Mouse (Mus musculus) liver, embryonic 16.5 days (tissue): Measurements from ENCODE around the gene Ppp1r21. TPM values are rescaled to one million over a fixed set of nuclear protein-coding genes. Genes with fewer than 3 reads are reported as not detected.

Source experiments
- ATAC-seq: fragments of 200-750 bp; cut with Nextera tagmentation; 2 replicates; pipeline ENCODE4 v1.8.0; 2017; ENCODE audit warnings: low read depth, mild to moderate bottlenecking, moderate number of reproducible peaks, moderate library complexity
- H3K27ac ChIP-seq: fragments of 300-500 bp; sonication (generic); 2 replicates; pipeline ENCODE4 v1.5.1; 2014; ENCODE audit warnings: mild to moderate bottlenecking, low read length
- H3K27me3 ChIP-seq: fragments of 300-500 bp; sonication (generic); 2 replicates; pipeline ENCODE4 v1.6.1; 2014; ENCODE audit warnings: low read depth, low read length, mixed read lengths; ENCODE audit not compliant: control insufficient read depth, insufficient read depth
- H3K36me3 ChIP-seq: fragments of 300-500 bp; sonication (generic); 2 replicates; pipeline ENCODE4 v1.6.1; 2014; ENCODE audit warnings: mild to moderate bottlenecking; ENCODE audit not compliant: control insufficient read depth, insufficient read depth
- H3K4me1 ChIP-seq: fragments of 300-500 bp; sonication (generic); 2 replicates; pipeline ENCODE4 v1.6.1; 2014; ENCODE audit warnings: low read depth, low read length, mixed read lengths; ENCODE audit not compliant: control insufficient read depth
- H3K4me2 ChIP-seq: fragments of 300-500 bp; sonication (generic); 2 replicates; pipeline ENCODE4 v1.6.1; 2014; ENCODE audit warnings: low read depth, low read length, mixed read lengths
- H3K4me3 ChIP-seq: fragments of 300-500 bp; sonication (generic); 2 replicates; pipeline ENCODE4 v1.5.1; 2014; ENCODE audit warnings: low read depth, mild to moderate bottlenecking, low read length
- H3K9ac ChIP-seq: fragments of 300-500 bp; sonication (generic); 2 replicates; pipeline ENCODE4 v1.6.1; 2014; ENCODE audit warnings: low read depth, low read length
- H3K9me3 ChIP-seq: fragments of 300-500 bp; sonication (generic); replicated peaks from 2 replicates; pipeline ENCODE4 v1.6.1; 2016; ENCODE audit warnings: low read length; ENCODE audit not compliant: control insufficient read depth
- WGBS: fragments of 180-500 bp; shearing (Covaris S2); extraction: QIAGEN DNeasy Blood & Tissue Kit; methylation state at CpG from one replicate; pipeline ENCODE4 v1.1.7; 2014; ENCODE audit not compliant: insufficient replicate concordance; 5-methylcytosine and 5-hydroxymethylcytosine counted together
- polyA plus RNA-seq: library from polyadenylated mRNA; unstranded; fragments of >200 nt; fragmentation: Nextera tagmentation; extraction: Ambion mirVana; gene quantifications from 2 replicates; pipeline ENCODE4 v1.2.1, GENCODE M21; 2015

Ppp1r21 gene
- 9.6 and 10.6 TPM in 2 replicates for polyA plus RNA-seq

DNA sequence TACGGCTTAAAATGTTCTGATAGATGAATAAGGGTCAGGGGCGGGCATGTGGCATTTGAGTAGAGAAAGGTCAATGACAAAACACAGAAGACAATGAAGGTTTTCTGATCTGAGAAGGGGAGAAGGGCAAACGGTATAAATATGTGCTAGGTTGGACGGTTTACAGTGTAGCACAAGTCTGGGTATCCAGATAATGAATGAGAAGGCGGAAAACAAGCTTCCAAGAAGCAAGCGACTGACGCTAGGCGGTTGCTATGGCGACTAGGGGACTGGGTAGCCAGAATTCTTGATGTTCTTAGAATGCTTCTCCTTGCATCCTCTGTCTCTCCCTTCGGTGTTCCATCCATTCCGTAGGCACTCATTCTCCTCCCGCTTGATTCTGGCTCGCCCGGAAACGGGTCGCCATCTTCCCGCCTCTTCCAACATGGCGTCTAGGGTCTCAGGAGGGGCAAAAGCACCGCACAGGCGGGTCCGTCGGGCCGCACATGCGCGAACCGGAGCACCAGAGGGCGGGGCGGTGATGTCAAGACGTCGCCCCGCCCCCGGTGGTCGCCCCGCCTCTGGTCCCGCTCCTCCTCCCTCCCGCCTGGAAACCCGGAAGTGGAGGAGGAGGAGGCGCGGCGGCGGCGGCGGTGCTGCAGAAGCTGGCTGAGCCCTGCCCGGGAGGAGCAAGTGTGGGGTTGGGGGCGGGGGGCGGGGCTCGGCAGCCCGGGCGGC lies at the start of gene Ppp1r21:
Gene Ppp1r21, plus strand, starts transcription at position 600 of the 717 bp plus-strand sequence.
- peak; percentile 97 for ATAC-seq

DNA sequence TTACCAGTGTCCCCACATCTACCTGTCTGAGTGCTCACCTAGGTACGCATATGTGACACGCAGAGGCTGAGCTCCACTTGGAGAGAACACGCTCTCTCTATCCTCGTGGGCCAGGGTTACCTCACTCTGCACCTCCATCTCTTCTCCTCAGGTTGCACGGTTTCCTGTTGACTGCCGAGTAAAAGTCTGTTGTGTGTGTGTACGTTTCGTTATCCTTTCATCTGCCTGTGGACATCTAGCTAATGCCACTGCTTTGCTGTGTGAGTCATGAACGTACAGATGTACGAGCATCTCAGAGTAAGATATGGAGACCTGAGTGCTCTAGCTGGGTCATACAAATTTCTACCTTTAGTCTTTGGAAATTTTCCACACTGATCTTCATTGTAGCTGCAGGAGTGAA lies 49.5 kb upstream of the Ppp1r21 start:
- Histone ChIP-seq H3K27me3 (no peaks in the 10 kb centered on the region), H3K27ac (no peak overlapping the region), H3K4me3 (no peak overlapping the region), H3K36me3 (peaks cover 6% of the 10 kb centered on the region), H3K9ac (no peak overlapping the region), H3K9me3 (no peaks in the 10 kb centered on the region), H3K4me1 (peaks cover 24% of the 10 kb centered on the region), H3K4me2 (no peak overlapping the region)
- WGBS, result 59% methylated on average over 10 of the region's 10 CpGs
- no peak for ATAC-seq

More for the DNA sequence above, at the start of gene Ppp1r21:
- no peaks in the 10 kb centered on the region for H3K9me3 ChIP-seq
- no peaks in the 10 kb centered on the region; the same call in 1 of the 2 replicates for H3K27me3 ChIP-seq
- H3K4me1 ChIP-seq, result peaks cover 12% of the 10 kb centered on the region
- H3K36me3 ChIP-seq, result no peaks in the 10 kb centered on the region
- peak within 1 kb of the TSS; percentile 77 for H3K9ac ChIP-seq
- peak within 1 kb of the TSS; percentile 92 for H3K4me2 ChIP-seq
- H3K4me3 ChIP-seq, result peak within 1 kb of the TSS; percentile 84
- peak within 1 kb of the TSS; percentile 59 for H3K27ac ChIP-seq
- WGBS, result 8% methylated on average over 43 of the region's 49 CpGs

DNA sequence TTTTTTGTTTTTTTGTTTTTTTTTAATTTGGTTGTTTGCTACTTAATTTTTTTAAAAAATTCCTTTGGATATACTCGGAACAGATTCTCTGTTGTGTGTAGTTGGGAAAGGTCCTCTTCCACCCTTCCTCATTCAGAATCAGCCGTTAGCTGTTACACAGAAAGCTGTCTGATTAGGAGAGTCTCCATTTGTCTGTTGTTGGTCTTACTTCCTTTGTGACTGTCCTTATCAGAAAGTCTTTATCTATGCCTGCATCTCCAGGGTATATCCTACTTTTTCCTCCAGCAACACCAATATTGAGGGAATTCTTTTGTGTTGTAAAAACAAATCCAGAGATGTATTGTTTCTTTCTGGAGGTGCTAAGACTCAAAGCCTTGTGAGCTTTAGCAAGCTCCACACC lies 48.9 kb upstream of the Ppp1r21 start:
- no peak for ATAC-seq
- Histone ChIP-seq H3K4me2 (no peak overlapping the region), H3K4me1 (peaks cover 24% of the 10 kb centered on the region), H3K9me3 (no peaks in the 10 kb centered on the region), H3K36me3 (peaks cover 2% of the 10 kb centered on the region), H3K9ac (peak overlapping the region; percentile 14; the same call in 1 of the 2 replicates), H3K27ac (peak overlapping the region; percentile 21; the same call in 1 of the 2 replicates), H3K4me3 (no peak overlapping the region), H3K27me3 (no peaks in the 10 kb centered on the region)
- WGBS, result 38% methylated on average over 2 of the region's 2 CpGs

DNA sequence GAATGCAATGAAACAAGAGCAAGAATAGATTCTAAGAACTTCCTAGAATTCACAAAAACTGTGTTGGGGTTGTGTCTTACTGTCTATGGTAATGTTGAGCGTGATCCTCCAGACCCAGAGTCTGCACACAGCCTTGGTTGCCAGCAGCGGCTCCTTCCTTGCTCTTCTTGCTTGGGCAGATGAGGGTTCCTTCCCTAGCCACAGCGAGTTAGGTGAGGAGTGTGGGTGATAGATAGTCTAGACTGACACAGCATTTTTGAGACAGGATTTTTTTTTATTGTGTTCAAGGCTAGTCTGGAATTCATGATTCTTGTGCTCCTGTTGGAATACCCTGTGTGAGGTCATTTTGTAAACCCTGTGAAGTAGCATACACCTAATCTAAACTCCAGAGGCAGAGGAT lies 48.3 kb upstream of the Ppp1r21 start:
- Histone ChIP-seq H3K27ac (peak overlapping the region; percentile 21; the same call in 1 of the 2 replicates), H3K4me1 (peaks cover 24% of the 10 kb centered on the region), H3K4me3 (no peak overlapping the region), H3K36me3 (peaks cover 3% of the 10 kb centered on the region), H3K9me3 (no peaks in the 10 kb centered on the region), H3K27me3 (no peaks in the 10 kb centered on the region), H3K9ac (peak overlapping the region; percentile 14; the same call in 1 of the 2 replicates), H3K4me2 (no peak overlapping the region)
- WGBS, result 23% methylated on average over 3 of the region's 3 CpGs
- peak; percentile 80 for ATAC-seq

DNA sequence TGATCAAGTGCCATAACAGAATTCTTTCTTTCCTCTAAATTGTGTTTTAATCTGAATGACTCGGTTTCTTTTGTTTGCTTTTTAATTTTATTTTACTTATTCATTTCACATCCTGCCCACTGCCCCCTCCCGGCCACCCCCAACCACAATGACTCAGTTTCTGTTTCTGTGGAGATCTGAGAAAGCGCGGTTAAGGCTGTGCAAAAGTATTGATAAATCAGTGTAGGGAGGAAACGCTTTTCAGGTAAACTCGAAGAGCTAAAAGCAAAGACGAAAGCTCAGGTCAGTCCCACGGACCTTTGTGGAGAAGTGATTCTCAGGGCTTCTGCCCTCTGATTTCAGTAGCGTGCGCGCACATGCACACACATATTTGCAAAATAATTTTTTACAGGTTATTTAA lies 45.4 kb upstream of the Ppp1r21 start:
- Histone ChIP-seq H3K4me3 (no peak overlapping the region), H3K27ac (no peak overlapping the region), H3K9ac (no peak overlapping the region), H3K9me3 (no peaks in the 10 kb centered on the region), H3K4me1 (peaks cover 20% of the 10 kb centered on the region), H3K27me3 (no peaks in the 10 kb centered on the region), H3K4me2 (no peak overlapping the region), H3K36me3 (peaks cover 3% of the 10 kb centered on the region)
- no peak for ATAC-seq
- 79% methylated on average over 11 of the region's 11 CpGs for WGBS

DNA sequence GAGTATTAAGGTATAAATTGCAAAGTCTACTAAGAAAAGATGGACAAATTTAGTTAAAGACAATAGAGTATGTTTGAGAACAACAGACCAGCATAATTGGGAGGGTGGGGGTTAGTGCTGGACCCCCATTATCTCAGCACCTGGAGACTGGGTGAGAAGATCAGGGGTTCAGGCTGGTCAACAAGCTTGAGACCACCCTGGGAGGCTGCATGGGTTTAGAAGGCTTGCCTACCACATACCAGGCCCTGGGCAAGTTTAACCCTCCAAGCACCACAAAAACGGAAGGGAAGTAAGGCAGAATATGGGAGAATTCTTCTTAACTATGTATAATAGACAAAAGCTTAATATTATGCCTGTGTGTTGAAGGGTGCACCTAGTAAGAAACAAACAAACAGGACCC lies 45.0 kb upstream of the Ppp1r21 start:
- WGBS, result 78% methylated on average over 1 of the region's 1 CpGs

DNA sequence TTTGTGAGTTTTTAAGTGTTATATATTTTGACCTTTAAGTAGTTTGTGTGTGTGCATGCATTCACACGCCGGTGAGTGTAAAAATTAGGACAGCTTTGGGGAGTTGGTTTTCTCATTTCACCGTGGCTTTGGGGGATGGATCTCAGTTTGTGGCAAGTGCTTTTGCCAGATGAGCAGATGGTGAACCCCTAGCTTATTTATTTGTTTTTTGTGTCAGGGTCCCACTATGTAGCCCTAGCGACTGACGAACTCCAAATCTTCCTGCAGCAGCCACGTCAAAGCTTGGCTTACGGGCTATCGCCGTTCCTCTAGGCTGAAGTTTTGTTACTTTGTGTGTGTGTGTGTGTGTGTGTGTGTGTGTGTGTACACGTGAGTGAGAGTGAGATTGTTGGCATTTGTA lies 39.4 kb upstream of the Ppp1r21 start:
- Histone ChIP-seq H3K4me1 (no peaks in the 10 kb centered on the region), H3K36me3 (peaks cover 6% of the 10 kb centered on the region), H3K27ac (no peak overlapping the region), H3K9me3 (no peaks in the 10 kb centered on the region), H3K4me2 (no peak overlapping the region), H3K4me3 (no peak overlapping the region), H3K9ac (no peak overlapping the region), H3K27me3 (no peaks in the 10 kb centered on the region)
- no peak for ATAC-seq
- WGBS, result 91% methylated on average over 10 of the region's 10 CpGs

More for the DNA sequence above, 45.0 kb upstream of the Ppp1r21 start:
- Histone ChIP-seq H3K4me2 (no peak overlapping the region), H3K4me3 (no peak overlapping the region), H3K36me3 (peaks cover 3% of the 10 kb centered on the region), H3K4me1 (peaks cover 20% of the 10 kb centered on the region), H3K9ac (no peak overlapping the region), H3K27me3 (no peaks in the 10 kb centered on the region), H3K9me3 (no peaks in the 10 kb centered on the region), H3K27ac (no peak overlapping the region)
- no peak for ATAC-seq

DNA sequence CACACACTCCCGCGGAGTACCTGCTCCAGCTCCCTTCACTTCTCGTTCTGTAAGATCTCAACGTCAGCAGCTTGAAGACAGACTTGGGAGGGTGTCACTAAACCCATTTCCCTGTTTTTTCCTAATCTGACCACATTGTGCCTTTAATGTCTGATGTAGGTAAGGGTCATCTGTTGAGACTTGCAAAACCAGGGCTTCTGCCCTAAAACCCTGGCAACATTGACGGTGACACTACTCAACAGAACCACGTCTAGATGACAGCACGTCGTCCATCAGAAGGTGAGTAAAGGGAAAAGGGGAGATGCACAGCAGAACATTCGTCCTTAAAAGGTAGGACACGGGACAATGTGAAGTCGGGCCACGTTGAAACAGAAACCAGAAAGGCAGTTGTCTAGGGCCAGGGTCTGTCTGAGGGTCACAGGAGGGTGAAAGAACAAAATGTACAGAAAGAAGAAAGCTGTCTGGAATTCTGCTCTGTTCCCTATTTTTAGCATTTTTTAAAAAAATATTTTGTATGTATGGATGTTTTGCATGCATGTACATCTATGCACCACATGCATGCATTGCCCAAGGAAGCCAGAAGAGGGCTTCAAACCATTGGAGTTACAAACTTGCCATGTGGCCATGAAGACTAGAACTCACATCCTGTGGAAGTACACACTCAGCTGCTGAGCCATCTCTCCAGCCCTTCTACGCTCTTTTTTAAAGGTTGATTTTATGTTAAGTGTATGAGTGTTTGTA lies 38.4 kb upstream of the Ppp1r21 start:
- Histone ChIP-seq H3K27ac (no peak overlapping the region), H3K4me3 (no peak overlapping the region), H3K9me3 (no peaks in the 10 kb centered on the region), H3K27me3 (no peaks in the 10 kb centered on the region), H3K4me2 (no peak overlapping the region), H3K4me1 (no peaks in the 10 kb centered on the region), H3K9ac (no peak overlapping the region), H3K36me3 (peaks cover 3% of the 10 kb centered on the region)
- WGBS, result 89% methylated on average over 13 of the region's 13 CpGs
- ATAC-seq, result no peak

DNA sequence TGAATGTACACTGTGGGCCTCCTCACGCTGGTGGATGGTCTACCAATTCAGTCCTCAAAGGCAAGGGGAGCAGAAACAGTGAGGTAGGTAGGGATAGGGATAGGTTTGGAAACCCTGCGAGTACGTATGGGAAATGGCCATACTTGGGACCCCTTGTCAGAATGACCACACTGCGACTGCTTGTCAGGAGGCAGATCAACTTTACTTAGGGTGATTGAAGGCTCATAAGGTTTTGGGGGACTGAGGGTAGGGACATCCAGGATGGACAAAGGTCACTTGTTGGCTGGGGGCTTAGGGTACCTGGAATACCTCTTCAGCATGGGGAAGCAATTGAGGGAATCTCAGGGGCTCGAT lies 37.8 kb upstream of the Ppp1r21 start:
- 89% methylated on average over 5 of the region's 5 CpGs for WGBS
- H3K4me2 ChIP-seq, result no peak overlapping the region
- H3K36me3 ChIP-seq, result peaks cover 2% of the 10 kb centered on the region; the same call in 1 of the 2 replicates
- no peak overlapping the region for H3K27ac ChIP-seq
- no peak overlapping the region for H3K9ac ChIP-seq
- ATAC-seq, result no peak
- no peaks in the 10 kb centered on the region for H3K4me1 ChIP-seq
- H3K9me3 ChIP-seq, result no peaks in the 10 kb centered on the region
- no peak overlapping the region for H3K4me3 ChIP-seq
- H3K27me3 ChIP-seq, result no peaks in the 10 kb centered on the region
